Mouse (Mus musculus) heart, postnatal 25 days (tissue): ENCODE data around the gene Nrp2. TPM values are rescaled to one million over a fixed set of nuclear protein-coding genes. Genes with fewer than 3 reads are reported as not detected.

Source experiments
- DNase-seq: peaks from one replicate; pipeline ENCODE4 v3.0.0; 2022; ENCODE audit warnings: low spot score
- intact Hi-C: fragments of 180-260 bp; cut with DNase I; formaldehyde crosslinking; loops from one replicate; pipeline ENCODE4 v1.15.1; 2025
- total RNA-seq, 2 experiments: library from RNA; stranded (reverse); gene quantifications; 2 replicates each; pipeline ENCODE4 v1.2.3; 2021

The Nrp2 gene
- total RNA-seq: 10 to 100 TPM; 27.6 to 33.6 TPM

GRCm38 (mm10) chr1:62703158-62704116 lies at the start of gene Nrp2:
Gene Nrp2, plus strand, starts transcription at chr1:62703285.
- DNase-seq: peak; percentile 81
- intact Hi-C loops: loop anchor here (2.0 to 10.0 kb wide), 4 partner anchors 15 to 776 kb away; no protein-coding TSS in a partner anchor

- intact Hi-C loops: no loop called here
- DNase-seq: no peak
Observed at GRCm38 (mm10) chr1:62654436-62654835, 48.6 kb upstream of the Nrp2 start.

- intact Hi-C loops: no loop called here
- DNase-seq: peak; percentile 49
Observed at GRCm38 (mm10) chr1:62664960-62665645, 38.0 kb upstream of the Nrp2 start.

- intact Hi-C loops: no loop called here
- DNase-seq: no peak
Observed at GRCm38 (mm10) chr1:62665771-62666730, 37.0 kb upstream of the Nrp2 start.

- intact Hi-C loops: no loop called here
- DNase-seq: no peak
Observed at GRCm38 (mm10) chr1:62666780-62667179, 36.3 kb upstream of the Nrp2 start.

GRCm38 (mm10) chr1:62678611-62679344 lies 24.3 kb upstream of the Nrp2 start:
- intact Hi-C loops: no loop called here
- no peak for DNase-seq

GRCm38 (mm10) chr1:62679466-62679865 lies 23.6 kb upstream of the Nrp2 start:
- DNase-seq: no peak
- intact Hi-C loops: no loop called here

- intact Hi-C loops: no loop called here
- no peak for DNase-seq
Observed at GRCm38 (mm10) chr1:62682456-62683385, 20.4 kb upstream of the Nrp2 start.

GRCm38 (mm10) chr1:62683498-62683897 lies 19.6 kb upstream of the Nrp2 start:
- DNase-seq: no peak
- intact Hi-C loops: no loop called here

GRCm38 (mm10) chr1:62687511-62687910 lies 15.6 kb upstream of the Nrp2 start:
- intact Hi-C loops: no loop called here
- no peak for DNase-seq

- DNase-seq: no peak
- intact Hi-C loops: loop anchor here (10.0 kb wide), 2 partner anchors 916 to 1546 kb away; no protein-coding TSS in a partner anchor
Observed at GRCm38 (mm10) chr1:62691175-62691574, 11.9 kb upstream of the Nrp2 start.

GRCm38 (mm10) chr1:62696312-62696982 lies 6.6 kb upstream of the Nrp2 start:
- intact Hi-C loops: loop anchor here (5.0 to 10.0 kb wide), 6 partner anchors 104 to 1552 kb away; no protein-coding TSS in a partner anchor
- no peak for DNase-seq

GRCm38 (mm10) chr1:62696983-62697341 lies 6.1 kb upstream of the Nrp2 start:
- intact Hi-C loops: loop anchor here (5.0 to 10.0 kb wide), 6 partner anchors 105 to 1552 kb away; no protein-coding TSS in a partner anchor
- no peak for DNase-seq

- no peak for DNase-seq
- intact Hi-C loops: loop anchor here (5.0 to 10.0 kb wide), 6 partner anchors 105 to 1553 kb away; no protein-coding TSS in a partner anchor
Observed at GRCm38 (mm10) chr1:62697353-62697752, 5.7 kb upstream of the Nrp2 start.

- DNase-seq: no peak
- intact Hi-C loops: loop anchor here (5.0 to 10.0 kb wide), 9 partner anchors 108 to 1555 kb away; no protein-coding TSS in a partner anchor
Observed at GRCm38 (mm10) chr1:62699801-62700200, 3.3 kb upstream of the Nrp2 start.

- DNase-seq: peak; percentile 75
- intact Hi-C loops: loop anchor here (5.0 to 10.0 kb wide), 3 partner anchors 264 to 774 kb away; no protein-coding TSS in a partner anchor
Observed at GRCm38 (mm10) chr1:62701065-62701921, 1.8 kb upstream of the Nrp2 start.
